Mouse (Mus musculus): Measurements from ENCODE around the gene Tlr5. TPM values are rescaled to one million over a fixed set of nuclear protein-coding genes. Genes with fewer than 3 reads are reported as not detected.

Gene Tlr5
- polyA plus RNA-seq (2016; fragmentation: Nextera tagmentation; extraction: Ambion mirVana) = 1.8 and 3.3 TPM in 2 replicates

GRCm38 (mm10) chr1:182954287-182955046 lies at the start of gene Tlr5:
TSS of gene Tlr5 (plus strand) at chr1:182954788.
- Histone ChIP-seq H3K27ac (peak within 1 kb of the TSS; percentile 88), H3K36me3 (no peaks in the 10 kb centered on the region), H3K27me3 (ENCODE audit: insufficient read depth, poor library complexity, severe bottlenecking) (peaks cover 30% of the 10 kb centered on the region), H3K4me1 (peaks cover 66% of the 10 kb centered on the region), H3K9me3 (no peaks in the 10 kb centered on the region), H3K4me3 (peak within 1 kb of the TSS; percentile 61)
- WGBS = 12% methylated on average over 21 of the region's 21 CpGs
- DNase-seq (ENCODE audit: low spot score) = peak; percentile 87

GRCm38 (mm10) chr1:182905669-182906068 lies 48.9 kb upstream of the Tlr5 start:
- H3K4me1 ChIP-seq = peaks cover 42% of the 10 kb centered on the region
- no peaks in the 10 kb centered on the region for H3K9me3 ChIP-seq
- no peak overlapping the region for H3K4me3 ChIP-seq
- no peaks in the 10 kb centered on the region for H3K36me3 ChIP-seq
- 39% methylated on average over 3 of the region's 3 CpGs for WGBS
- no peaks in the 10 kb centered on the region for H3K27me3 ChIP-seq (ENCODE audit: insufficient read depth, poor library complexity, severe bottlenecking)
- H3K27ac ChIP-seq = peak overlapping the region; percentile 59; the same call in 1 of the 2 replicates
- no peak for DNase-seq (ENCODE audit: low spot score)

GRCm38 (mm10) chr1:182908050-182909036 lies 46.2 kb upstream of the Tlr5 start:
- H3K36me3 ChIP-seq = no peaks in the 10 kb centered on the region
- peak overlapping the region; percentile 89 for H3K27ac ChIP-seq
- DNase-seq (ENCODE audit: low spot score) = peak; percentile 98
- 12% methylated on average over 14 of the region's 14 CpGs for WGBS
- peak overlapping the region; percentile 31 for H3K4me3 ChIP-seq
- no peaks in the 10 kb centered on the region for H3K9me3 ChIP-seq
- no peaks in the 10 kb centered on the region for H3K27me3 ChIP-seq (ENCODE audit: insufficient read depth, poor library complexity, severe bottlenecking)
- H3K4me1 ChIP-seq = peaks cover 47% of the 10 kb centered on the region

GRCm38 (mm10) chr1:182909066-182909465 lies 45.5 kb upstream of the Tlr5 start:
- Histone ChIP-seq H3K27ac (peak overlapping the region; percentile 89), H3K9me3 (no peaks in the 10 kb centered on the region), H3K27me3 (ENCODE audit: insufficient read depth, poor library complexity, severe bottlenecking) (no peaks in the 10 kb centered on the region), H3K4me1 (peaks cover 47% of the 10 kb centered on the region), H3K4me3 (no peak overlapping the region), H3K36me3 (no peaks in the 10 kb centered on the region)
- WGBS = 53% methylated on average over 3 of the region's 3 CpGs
- no peak for DNase-seq (ENCODE audit: low spot score)

- H3K9me3 ChIP-seq = no peaks in the 10 kb centered on the region
- H3K36me3 ChIP-seq = no peaks in the 10 kb centered on the region
- no peaks in the 10 kb centered on the region for H3K27me3 ChIP-seq (ENCODE audit: insufficient read depth, poor library complexity, severe bottlenecking)
- DNase-seq (ENCODE audit: low spot score) = no peak
- peaks cover 47% of the 10 kb centered on the region for H3K4me1 ChIP-seq
- H3K27ac ChIP-seq = peak overlapping the region; percentile 89; the same call in 1 of the 2 replicates
- H3K4me3 ChIP-seq = no peak overlapping the region
- 78% methylated on average over 5 of the region's 5 CpGs for WGBS
These were observed 45.0 kb upstream of the Tlr5 start for GRCm38 (mm10) chr1:182909596-182909995.

GRCm38 (mm10) chr1:182912591-182912990 lies 42.0 kb upstream of the Tlr5 start:
- H3K4me1 ChIP-seq = peaks cover 28% of the 10 kb centered on the region
- no peak for DNase-seq (ENCODE audit: low spot score)
- no peak overlapping the region for H3K4me3 ChIP-seq
- no peaks in the 10 kb centered on the region for H3K9me3 ChIP-seq
- no peaks in the 10 kb centered on the region for H3K27me3 ChIP-seq (ENCODE audit: insufficient read depth, poor library complexity, severe bottlenecking)
- H3K27ac ChIP-seq = no peak overlapping the region
- H3K36me3 ChIP-seq = no peaks in the 10 kb centered on the region
- 66% methylated on average over 2 of the region's 2 CpGs for WGBS

- no peaks in the 10 kb centered on the region for H3K36me3 ChIP-seq
- H3K27ac ChIP-seq = no peak overlapping the region
- DNase-seq (ENCODE audit: low spot score) = no peak
- H3K27me3 ChIP-seq (ENCODE audit: insufficient read depth, poor library complexity, severe bottlenecking) = no peaks in the 10 kb centered on the region
- peaks cover 11% of the 10 kb centered on the region for H3K4me1 ChIP-seq
- H3K9me3 ChIP-seq = no peaks in the 10 kb centered on the region
- no peak overlapping the region for H3K4me3 ChIP-seq
- 87% methylated on average over 4 of the region's 4 CpGs for WGBS
These were observed 40.3 kb upstream of the Tlr5 start for GRCm38 (mm10) chr1:182914121-182914908.

GRCm38 (mm10) chr1:182916166-182916565 lies 38.4 kb upstream of the Tlr5 start:
- Histone ChIP-seq H3K36me3 (no peaks in the 10 kb centered on the region), H3K4me1 (peaks cover under 1% of the 10 kb centered on the region), H3K27me3 (ENCODE audit: insufficient read depth, poor library complexity, severe bottlenecking) (no peaks in the 10 kb centered on the region), H3K27ac (no peak overlapping the region), H3K4me3 (no peak overlapping the region), H3K9me3 (no peaks in the 10 kb centered on the region)
- no peak for DNase-seq (ENCODE audit: low spot score)
- 91% methylated on average over 5 of the region's 5 CpGs for WGBS

- DNase-seq (ENCODE audit: low spot score) = no peak
- 57% methylated on average over 8 of the region's 8 CpGs for WGBS
- H3K36me3 ChIP-seq = no peaks in the 10 kb centered on the region
- no peak overlapping the region for H3K4me3 ChIP-seq
- H3K27ac ChIP-seq = no peak overlapping the region
- H3K4me1 ChIP-seq = no peaks in the 10 kb centered on the region; the same call in 1 of the 2 replicates
- no peaks in the 10 kb centered on the region for H3K9me3 ChIP-seq
- no peaks in the 10 kb centered on the region for H3K27me3 ChIP-seq (ENCODE audit: insufficient read depth, poor library complexity, severe bottlenecking)
These were observed 35.8 kb upstream of the Tlr5 start for GRCm38 (mm10) chr1:182918718-182919346.

GRCm38 (mm10) chr1:182922824-182923223 lies 31.8 kb upstream of the Tlr5 start:
- Histone ChIP-seq H3K9me3 (no peaks in the 10 kb centered on the region), H3K27ac (no peak overlapping the region), H3K4me3 (no peak overlapping the region), H3K4me1 (peaks cover 9% of the 10 kb centered on the region), H3K36me3 (no peaks in the 10 kb centered on the region), H3K27me3 (ENCODE audit: insufficient read depth, poor library complexity, severe bottlenecking) (no peaks in the 10 kb centered on the region)
- 83% methylated on average over 4 of the region's 4 CpGs for WGBS
- no peak for DNase-seq (ENCODE audit: low spot score)

- H3K27me3 ChIP-seq (ENCODE audit: insufficient read depth, poor library complexity, severe bottlenecking) = no peaks in the 10 kb centered on the region
- no peaks in the 10 kb centered on the region for H3K36me3 ChIP-seq
- H3K9me3 ChIP-seq = no peaks in the 10 kb centered on the region
- H3K4me3 ChIP-seq = no peak overlapping the region
- 89% methylated on average over 6 of the region's 6 CpGs for WGBS
- H3K27ac ChIP-seq = no peak overlapping the region
- peaks cover 9% of the 10 kb centered on the region; the same call in 1 of the 2 replicates for H3K4me1 ChIP-seq
- DNase-seq (ENCODE audit: low spot score) = no peak
These were observed 28.1 kb upstream of the Tlr5 start for GRCm38 (mm10) chr1:182926465-182926864.

Measured in heart, embryonic 10.5 days (tissue).